Mouse (Mus musculus): ENCODE results near the gene Lrrc27.

DNA sequence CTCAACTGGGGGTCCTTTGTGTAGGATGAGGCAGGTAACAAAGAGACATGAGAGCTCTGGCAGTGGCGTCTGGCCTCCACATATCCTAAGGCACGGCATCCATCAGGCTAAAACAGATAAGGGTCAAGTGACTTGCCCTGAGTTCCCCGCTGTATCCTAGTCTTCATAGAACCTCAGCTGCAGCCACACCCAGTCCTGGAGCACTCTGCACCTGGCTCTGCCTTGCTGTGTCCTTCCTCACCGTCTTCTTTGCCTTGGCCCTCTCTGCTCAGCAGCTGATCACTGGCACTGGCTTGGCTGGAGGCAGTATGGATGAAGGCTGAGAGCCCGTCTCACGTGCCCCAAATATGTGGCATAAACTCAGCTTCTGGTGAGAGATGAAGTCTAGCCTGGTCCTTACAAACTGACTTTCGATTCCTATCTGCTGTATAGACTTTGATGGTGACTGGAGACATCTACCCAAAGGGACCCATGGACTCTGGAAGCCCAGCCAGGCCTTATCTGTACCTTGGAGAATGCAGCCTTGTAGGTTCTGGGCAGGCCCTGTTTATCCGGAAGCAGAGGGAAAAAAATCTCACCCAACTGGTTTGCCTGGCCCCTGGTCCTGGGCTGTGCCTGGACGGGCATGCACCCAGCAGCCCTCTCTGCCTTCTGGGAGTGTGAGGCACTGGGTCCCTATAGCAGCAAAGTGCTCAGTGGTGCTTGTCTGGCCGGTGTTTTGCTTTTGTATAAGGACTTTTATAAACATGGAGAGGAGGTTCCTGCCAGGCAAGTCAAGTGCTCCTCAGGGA, 45.2 kb downstream of the Lrrc27 start:
- no peak for TF ChIP-seq CTCF (conservative IDR thresholded peaks at IDR 0.05; ENCODE audit: low read length)
- TF ChIP-seq NANOG (IDR thresholded peaks at IDR 0.05; ENCODE audit: borderline replicate concordance, low read length): no peak
